Mouse (Mus musculus): ENCODE data around the gene Dse. TPM values are rescaled to one million over a fixed set of nuclear protein-coding genes. Genes with fewer than 3 reads are reported as not detected.

The Dse gene
- polyA plus RNA-seq, 1 experiment = 8.7 TPM

GRCm38 (mm10) chr10:34150454-34150853 lies 57.1 kb downstream of the Dse start:
- peaks cover 42% of the 10 kb centered on the region for H3K36me3 ChIP-seq (ENCODE audit: control insufficient read depth, insufficient read depth)
- no peak overlapping the region for H3K4me3 ChIP-seq (ENCODE audit: insufficient read depth, poor library complexity, severe bottlenecking)
- no peaks in the 10 kb centered on the region for H3K27me3 ChIP-seq (ENCODE audit: control insufficient read depth, insufficient read depth, insufficient read length)
- TF ChIP-seq CTCF (IDR thresholded peaks at IDR 0.05; ENCODE audit: control insufficient read depth, insufficient read depth, insufficient read length) (no peak), MYOG (IDR thresholded peaks at IDR 0.05; ENCODE audit: control insufficient read depth, extremely low read depth, insufficient read length) (no peak), MAX (IDR thresholded peaks at IDR 0.05) (no peak), USF1 (IDR thresholded peaks at IDR 0.05; ENCODE audit: low read depth) (no peak), MYOD1 (IDR thresholded peaks at IDR 0.05; ENCODE audit: control insufficient read depth, insufficient read length, low read depth) (no peak), FOSL1 (IDR thresholded peaks at IDR 0.05; ENCODE audit: insufficient read depth, low read length, poor library complexity, severe bottlenecking) (no peak), CEBPB (IDR thresholded peaks at IDR 0.05; ENCODE audit: low read depth) (no peak)
- H3K79me2 ChIP-seq (ENCODE audit: control insufficient read depth, insufficient read depth) = no peaks in the 10 kb centered on the region
- no peak overlapping the region for H3ac ChIP-seq (ENCODE audit: control insufficient read depth, insufficient read length, low read depth)
- H3K79me3 ChIP-seq (ENCODE audit: low read depth) = no peaks in the 10 kb centered on the region

- Histone ChIP-seq H3K4me3 (ENCODE audit: insufficient read depth, poor library complexity, severe bottlenecking) (no peak overlapping the region), H3K79me2 (ENCODE audit: control insufficient read depth, insufficient read depth) (no peaks in the 10 kb centered on the region), H3K27me3 (ENCODE audit: control insufficient read depth, insufficient read depth, insufficient read length) (no peaks in the 10 kb centered on the region)
These were observed 57.7 kb downstream of the Dse start for GRCm38 (mm10) chr10:34149772-34150171.

GRCm38 (mm10) chr10:34141693-34142092 lies 65.8 kb downstream of the Dse start:
- H3ac ChIP-seq (ENCODE audit: control insufficient read depth, insufficient read length, low read depth) = no peak overlapping the region
- no peaks in the 10 kb centered on the region for H3K27me3 ChIP-seq (ENCODE audit: control insufficient read depth, insufficient read depth, insufficient read length)
- H3K36me3 ChIP-seq (ENCODE audit: control insufficient read depth, insufficient read depth) = no peaks in the 10 kb centered on the region
- no peaks in the 10 kb centered on the region for H3K79me2 ChIP-seq (ENCODE audit: control insufficient read depth, insufficient read depth)
- TF ChIP-seq MYOD1 (IDR thresholded peaks at IDR 0.05; ENCODE audit: control insufficient read depth, insufficient read length, low read depth) = no peak
- TF ChIP-seq MYOG (IDR thresholded peaks at IDR 0.05; ENCODE audit: control insufficient read depth, extremely low read depth, insufficient read length) = no peak
- TF ChIP-seq USF1 (IDR thresholded peaks at IDR 0.05; ENCODE audit: low read depth) = no peak
- TF ChIP-seq CTCF (IDR thresholded peaks at IDR 0.05; ENCODE audit: control insufficient read depth, insufficient read depth, insufficient read length) = no peak
- TF ChIP-seq CEBPB (IDR thresholded peaks at IDR 0.05; ENCODE audit: low read depth) = no peak
- TF ChIP-seq MAX (IDR thresholded peaks at IDR 0.05) = no peak
- no peak for TF ChIP-seq FOSL1 (IDR thresholded peaks at IDR 0.05; ENCODE audit: insufficient read depth, low read length, poor library complexity, severe bottlenecking)
- H3K79me3 ChIP-seq (ENCODE audit: low read depth) = no peaks in the 10 kb centered on the region
- no peak overlapping the region for H3K4me3 ChIP-seq (ENCODE audit: insufficient read depth, poor library complexity, severe bottlenecking)

More at GRCm38 (mm10) chr10:34149772-34150171, 57.7 kb downstream of the Dse start:
- Histone ChIP-seq H3K36me3 (ENCODE audit: control insufficient read depth, insufficient read depth) (peaks cover 36% of the 10 kb centered on the region), H3K79me3 (ENCODE audit: low read depth) (no peaks in the 10 kb centered on the region), H3ac (ENCODE audit: control insufficient read depth, insufficient read length, low read depth) (no peak overlapping the region)
- TF ChIP-seq CEBPB (IDR thresholded peaks at IDR 0.05; ENCODE audit: low read depth) (no peak), CTCF (IDR thresholded peaks at IDR 0.05; ENCODE audit: control insufficient read depth, insufficient read depth, insufficient read length) (no peak), MYOG (IDR thresholded peaks at IDR 0.05; ENCODE audit: control insufficient read depth, extremely low read depth, insufficient read length) (no peak), FOSL1 (IDR thresholded peaks at IDR 0.05; ENCODE audit: insufficient read depth, low read length, poor library complexity, severe bottlenecking) (no peak), MYOD1 (IDR thresholded peaks at IDR 0.05; ENCODE audit: control insufficient read depth, insufficient read length, low read depth) (no peak), MAX (IDR thresholded peaks at IDR 0.05) (no peak), USF1 (IDR thresholded peaks at IDR 0.05; ENCODE audit: low read depth) (no peak)

GRCm38 (mm10) chr10:34139768-34140167 lies 67.7 kb downstream of the Dse start:
- H3K79me2 ChIP-seq (ENCODE audit: control insufficient read depth, insufficient read depth) = no peaks in the 10 kb centered on the region
- no peaks in the 10 kb centered on the region for H3K27me3 ChIP-seq (ENCODE audit: control insufficient read depth, insufficient read depth, insufficient read length)
- TF ChIP-seq CTCF (IDR thresholded peaks at IDR 0.05; ENCODE audit: control insufficient read depth, insufficient read depth, insufficient read length) (no peak), MAX (IDR thresholded peaks at IDR 0.05) (no peak), MYOG (IDR thresholded peaks at IDR 0.05; ENCODE audit: control insufficient read depth, extremely low read depth, insufficient read length) (no peak), USF1 (IDR thresholded peaks at IDR 0.05; ENCODE audit: low read depth) (no peak), FOSL1 (IDR thresholded peaks at IDR 0.05; ENCODE audit: insufficient read depth, low read length, poor library complexity, severe bottlenecking) (no peak), CEBPB (IDR thresholded peaks at IDR 0.05; ENCODE audit: low read depth) (no peak), MYOD1 (IDR thresholded peaks at IDR 0.05; ENCODE audit: control insufficient read depth, insufficient read length, low read depth) (no peak)
- no peaks in the 10 kb centered on the region for H3K79me3 ChIP-seq (ENCODE audit: low read depth)
- H3K4me3 ChIP-seq (ENCODE audit: insufficient read depth, poor library complexity, severe bottlenecking) = no peak overlapping the region
- no peaks in the 10 kb centered on the region for H3K36me3 ChIP-seq (ENCODE audit: control insufficient read depth, insufficient read depth)
- H3ac ChIP-seq (ENCODE audit: control insufficient read depth, insufficient read length, low read depth) = no peak overlapping the region

- Histone ChIP-seq H3K36me3 (ENCODE audit: control insufficient read depth, insufficient read depth) (no peaks in the 10 kb centered on the region), H3K79me2 (ENCODE audit: control insufficient read depth, insufficient read depth) (no peaks in the 10 kb centered on the region), H3K79me3 (ENCODE audit: low read depth) (no peaks in the 10 kb centered on the region), H3ac (ENCODE audit: control insufficient read depth, insufficient read length, low read depth) (no peak overlapping the region), H3K4me3 (ENCODE audit: insufficient read depth, poor library complexity, severe bottlenecking) (no peak overlapping the region), H3K27me3 (ENCODE audit: control insufficient read depth, insufficient read depth, insufficient read length) (no peaks in the 10 kb centered on the region)
- TF ChIP-seq CEBPB (IDR thresholded peaks at IDR 0.05; ENCODE audit: low read depth) = no peak
- no peak for TF ChIP-seq FOSL1 (IDR thresholded peaks at IDR 0.05; ENCODE audit: insufficient read depth, low read length, poor library complexity, severe bottlenecking)
- TF ChIP-seq MYOD1 (IDR thresholded peaks at IDR 0.05; ENCODE audit: control insufficient read depth, insufficient read length, low read depth) = no peak
- TF ChIP-seq MYOG (IDR thresholded peaks at IDR 0.05; ENCODE audit: control insufficient read depth, extremely low read depth, insufficient read length) = no peak
- no peak for TF ChIP-seq MAX (IDR thresholded peaks at IDR 0.05)
- TF ChIP-seq CTCF (IDR thresholded peaks at IDR 0.05; ENCODE audit: control insufficient read depth, insufficient read depth, insufficient read length) = no peak
- no peak for TF ChIP-seq USF1 (IDR thresholded peaks at IDR 0.05; ENCODE audit: low read depth)
These were observed 69.5 kb downstream of the Dse start for GRCm38 (mm10) chr10:34138027-34138426.

GRCm38 (mm10) chr10:34136432-34136831 lies 71.1 kb downstream of the Dse start:
- no peaks in the 10 kb centered on the region for H3K79me3 ChIP-seq (ENCODE audit: low read depth)
- H3K4me3 ChIP-seq (ENCODE audit: insufficient read depth, poor library complexity, severe bottlenecking) = no peak overlapping the region
- no peak overlapping the region for H3ac ChIP-seq (ENCODE audit: control insufficient read depth, insufficient read length, low read depth)
- H3K27me3 ChIP-seq (ENCODE audit: control insufficient read depth, insufficient read depth, insufficient read length) = no peaks in the 10 kb centered on the region
- no peaks in the 10 kb centered on the region for H3K36me3 ChIP-seq (ENCODE audit: control insufficient read depth, insufficient read depth)
- TF ChIP-seq CTCF (IDR thresholded peaks at IDR 0.05; ENCODE audit: control insufficient read depth, insufficient read depth, insufficient read length) = no peak
- TF ChIP-seq FOSL1 (IDR thresholded peaks at IDR 0.05; ENCODE audit: insufficient read depth, low read length, poor library complexity, severe bottlenecking) = no peak
- no peak for TF ChIP-seq USF1 (IDR thresholded peaks at IDR 0.05; ENCODE audit: low read depth)
- TF ChIP-seq CEBPB (IDR thresholded peaks at IDR 0.05; ENCODE audit: low read depth) = no peak
- TF ChIP-seq MYOG (IDR thresholded peaks at IDR 0.05; ENCODE audit: control insufficient read depth, extremely low read depth, insufficient read length) = no peak
- no peak for TF ChIP-seq MAX (IDR thresholded peaks at IDR 0.05)
- TF ChIP-seq MYOD1 (IDR thresholded peaks at IDR 0.05; ENCODE audit: control insufficient read depth, insufficient read length, low read depth) = no peak
- no peaks in the 10 kb centered on the region for H3K79me2 ChIP-seq (ENCODE audit: control insufficient read depth, insufficient read depth)

Data from C2C12 (cell line).